Mouse (Mus musculus) T-helper 17 cell (primary cell): ENCODE measurements at regions not wholly inside any gene's neighbourhood (a gene's known extent, or its start where the extent isn't known, plus 50 kb on each side); places are given as distances from the start of the nearest gene placed in this dataset.
"Not testable (repeated sequence)": the region's sequence is repeated elsewhere in the genome, so short reads cannot be mapped to it uniquely, and the experiment has no call there.

Source experiments
- in situ Hi-C, 2 experiments: fragments of 300-600 bp; cut with MboI, MseI; formaldehyde crosslinking; loops; 1 replicate in 1 of 2; 2 replicates in 1 of 2; pipeline ENCODE4 v1.15.1; 2025; ENCODE audit warnings: high pct_unique_total_duplicates in 2 of 2

GRCm38 (mm10) chr6:6388835-6389440 is 172.0 kb upstream of the Slc25a13 start:
- in situ Hi-C loops = loop anchor here in 1 of 2 experiments (10.0 kb wide), 1 partner anchor 136 kb away; no protein-coding TSS in a partner anchor

- in situ Hi-C loops = loop anchor here in 1 of 2 experiments (10.0 kb wide), 1 partner anchor 137 kb away; no protein-coding TSS in a partner anchor
These were observed 170.6 kb upstream of the Slc25a13 start for GRCm38 (mm10) chr6:6387571-6387970.

GRCm38 (mm10) chr6:6384971-6385370 is 168.0 kb upstream of the Slc25a13 start:
- in situ Hi-C loops = loop anchor here in 1 of 2 experiments (10.0 kb wide), 1 partner anchor 140 kb away; no protein-coding TSS in a partner anchor

GRCm38 (mm10) chr6:6384441-6384840 is 167.5 kb upstream of the Slc25a13 start:
- in situ Hi-C loops = loop anchor here in 1 of 2 experiments (10.0 kb wide), 1 partner anchor 140 kb away; no protein-coding TSS in a partner anchor

GRCm38 (mm10) chr6:6372421-6372820 is 155.4 kb upstream of the Slc25a13 start:
- in situ Hi-C loops = no loop called here

GRCm38 (mm10) chr6:6371444-6372093 is 154.6 kb upstream of the Slc25a13 start:
- in situ Hi-C loops = no loop called here

- in situ Hi-C loops = no loop called here
These were observed 147.1 kb upstream of the Slc25a13 start for GRCm38 (mm10) chr6:6364037-6364436.

GRCm38 (mm10) chr6:6362678-6363354 is 145.8 kb upstream of the Slc25a13 start:
- in situ Hi-C loops = no loop called here

- in situ Hi-C loops = not testable (repeated sequence)
These were observed 144.2 kb upstream of the Slc25a13 start for GRCm38 (mm10) chr6:6361181-6361580.

- in situ Hi-C loops = no loop called here
These were observed 140.5 kb upstream of the Slc25a13 start for GRCm38 (mm10) chr6:6357477-6357876.

GRCm38 (mm10) chr6:6356967-6357366 is 140.0 kb upstream of the Slc25a13 start:
- in situ Hi-C loops = no loop called here

- in situ Hi-C loops = no loop called here
These were observed 118.3 kb upstream of the Slc25a13 start for GRCm38 (mm10) chr6:6335251-6335650.

GRCm38 (mm10) chr6:6330271-6330670 is 113.3 kb upstream of the Slc25a13 start:
- in situ Hi-C loops = no loop called here

- in situ Hi-C loops = no loop called here
These were observed 108.5 kb upstream of the Slc25a13 start for GRCm38 (mm10) chr6:6325516-6325915.

- in situ Hi-C loops = no loop called here
These were observed 99.8 kb upstream of the Slc25a13 start for GRCm38 (mm10) chr6:6316725-6317124.

- in situ Hi-C loops = no loop called here
These were observed 96.2 kb upstream of the Slc25a13 start for GRCm38 (mm10) chr6:6313171-6313570.

GRCm38 (mm10) chr6:6310213-6310612 is 93.2 kb upstream of the Slc25a13 start:
- in situ Hi-C loops = no loop called here

GRCm38 (mm10) chr6:6307618-6308017 is 90.6 kb upstream of the Slc25a13 start:
- in situ Hi-C loops = no loop called here

- in situ Hi-C loops = no loop called here
These were observed 86.8 kb upstream of the Slc25a13 start for GRCm38 (mm10) chr6:6303767-6304166.

GRCm38 (mm10) chr6:6301001-6301510 is 84.1 kb upstream of the Slc25a13 start:
- in situ Hi-C loops = no loop called here

- in situ Hi-C loops = no loop called here
These were observed 82.2 kb upstream of the Slc25a13 start for GRCm38 (mm10) chr6:6298867-6299852.
